Mouse (Mus musculus): ENCODE data around the gene Prg2. TPM values are rescaled to one million over a fixed set of nuclear protein-coding genes. Genes with fewer than 3 reads are reported as not detected.

The Prg2 gene
- total RNA-seq, 2 experiments from 2014 or later, result not detected

DNA sequence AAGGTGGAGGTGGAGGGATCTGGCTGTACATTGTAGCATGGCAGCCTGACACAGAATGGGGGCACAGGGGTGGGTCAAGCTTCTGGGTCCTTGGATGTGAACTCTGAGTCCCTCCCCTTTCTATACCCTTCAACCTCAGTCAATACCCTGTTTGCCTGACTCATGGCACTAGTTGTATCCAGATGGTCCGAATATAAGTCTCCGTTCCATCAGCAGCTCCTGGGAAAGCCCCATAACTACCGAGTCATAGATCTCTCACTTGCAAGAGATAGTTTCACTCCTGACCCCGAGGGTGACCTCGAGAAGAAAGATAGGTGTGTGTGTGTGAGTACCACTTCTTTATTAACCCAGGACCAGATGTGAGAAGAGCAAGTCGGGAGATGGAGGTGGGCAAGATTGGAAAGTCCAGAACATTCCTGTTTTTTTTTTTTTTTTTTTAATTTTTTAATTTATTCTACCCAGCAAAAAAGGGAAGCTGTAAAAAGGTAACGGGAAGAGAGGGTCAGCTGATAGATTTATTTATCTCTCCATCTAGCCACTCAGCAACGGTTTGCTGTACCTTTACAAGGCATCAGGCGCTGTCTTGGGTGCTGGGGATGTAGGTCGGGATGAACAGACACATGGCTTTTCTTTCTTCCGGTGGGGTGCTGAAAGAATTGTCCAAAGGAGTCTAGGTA, 21.5 kb upstream of the Prg2 start:
- intact Hi-C loops (cut with DNase I), result loop anchor here (5.0 kb wide), 2 partner anchors 71 to 91 kb away; partner anchors contain the start of gene Rtn4rl2
- DNase-seq (ENCODE audit: low spot score), result no peak

DNA sequence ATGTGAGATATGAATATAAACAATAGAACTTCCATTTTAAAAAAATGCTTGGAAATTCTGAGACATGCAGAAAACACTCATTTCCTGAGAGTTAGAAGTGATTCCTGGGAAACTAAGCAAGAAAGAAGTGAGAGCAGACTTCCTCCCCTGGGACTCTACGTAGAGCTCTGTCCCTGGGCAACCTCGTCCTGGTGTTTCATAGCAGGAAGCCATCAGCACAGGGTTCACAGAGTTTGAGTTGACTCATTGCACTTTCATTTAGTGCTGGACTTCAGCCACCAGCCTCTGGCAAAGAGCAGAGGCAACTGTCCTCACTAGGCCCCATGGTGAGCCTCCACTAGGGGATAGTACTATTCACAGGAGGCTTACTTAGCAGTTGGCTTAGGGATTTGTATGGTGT, 19.0 kb upstream of the Prg2 start:
- intact Hi-C loops (cut with DNase I), result no loop called here
- DNase-seq (ENCODE audit: low spot score), result peak; percentile 70

DNA sequence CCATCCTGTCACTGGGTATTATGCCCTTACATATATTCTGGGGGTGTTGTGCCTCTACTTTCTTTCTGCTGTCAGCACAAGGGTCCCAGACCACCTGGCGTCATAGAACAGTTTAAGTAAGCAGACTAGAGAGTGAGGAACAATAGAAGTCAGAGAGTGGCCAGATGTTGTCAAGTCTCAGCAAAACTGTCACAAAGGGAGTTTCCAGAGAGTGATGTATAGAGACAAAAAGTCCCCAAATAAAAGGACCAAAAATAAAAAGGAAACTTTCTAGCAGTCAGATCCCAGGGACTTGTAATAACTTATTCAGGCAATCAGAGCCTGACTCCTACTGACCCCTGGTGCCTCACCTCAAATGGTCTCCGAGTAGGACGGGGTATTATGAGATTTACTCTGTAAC, 18.4 kb upstream of the Prg2 start:
- intact Hi-C loops (cut with DNase I), result no loop called here
- DNase-seq (ENCODE audit: low spot score), result no peak

- DNase-seq (ENCODE audit: low spot score), result no peak
- intact Hi-C loops (cut with DNase I), result no loop called here
Observed at GRCm38 (mm10) chr2:84962906-84963507, 17.3 kb upstream of the Prg2 start.

DNA sequence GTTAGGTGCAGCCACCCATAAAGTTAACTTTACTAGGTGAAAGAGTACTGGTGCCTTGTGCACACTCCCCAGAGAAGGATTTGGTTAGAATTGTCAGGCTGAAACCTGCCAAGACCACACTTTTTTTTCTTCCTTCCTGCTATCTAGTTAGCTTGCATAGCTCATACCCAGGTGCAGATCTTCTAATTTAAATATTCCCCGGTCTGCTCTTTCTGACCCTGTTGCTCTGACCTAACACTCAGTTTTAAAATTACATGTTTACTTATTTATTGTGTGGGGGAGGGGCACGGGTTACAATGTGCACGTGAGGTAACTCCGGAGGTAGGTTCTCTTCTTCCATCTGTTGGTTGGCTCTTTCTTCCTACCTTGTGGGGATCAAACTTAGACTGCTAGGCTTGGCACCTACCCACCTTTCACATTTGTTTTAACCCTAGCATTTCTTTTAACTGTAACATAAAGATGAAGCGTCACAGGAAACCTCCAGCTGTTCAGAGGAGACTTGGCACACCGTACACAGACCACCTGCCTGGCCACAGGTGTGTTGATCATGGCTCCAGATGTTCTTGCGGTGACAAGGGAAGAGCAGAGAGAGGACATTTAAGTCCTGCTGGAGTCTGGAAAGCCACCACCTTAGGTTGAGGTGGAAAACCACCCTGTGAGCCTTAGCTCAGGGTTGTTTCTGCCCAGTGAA, 16.0 kb upstream of the Prg2 start:
- DNase-seq (ENCODE audit: low spot score), result no peak
- intact Hi-C loops (cut with DNase I), result no loop called here

DNA sequence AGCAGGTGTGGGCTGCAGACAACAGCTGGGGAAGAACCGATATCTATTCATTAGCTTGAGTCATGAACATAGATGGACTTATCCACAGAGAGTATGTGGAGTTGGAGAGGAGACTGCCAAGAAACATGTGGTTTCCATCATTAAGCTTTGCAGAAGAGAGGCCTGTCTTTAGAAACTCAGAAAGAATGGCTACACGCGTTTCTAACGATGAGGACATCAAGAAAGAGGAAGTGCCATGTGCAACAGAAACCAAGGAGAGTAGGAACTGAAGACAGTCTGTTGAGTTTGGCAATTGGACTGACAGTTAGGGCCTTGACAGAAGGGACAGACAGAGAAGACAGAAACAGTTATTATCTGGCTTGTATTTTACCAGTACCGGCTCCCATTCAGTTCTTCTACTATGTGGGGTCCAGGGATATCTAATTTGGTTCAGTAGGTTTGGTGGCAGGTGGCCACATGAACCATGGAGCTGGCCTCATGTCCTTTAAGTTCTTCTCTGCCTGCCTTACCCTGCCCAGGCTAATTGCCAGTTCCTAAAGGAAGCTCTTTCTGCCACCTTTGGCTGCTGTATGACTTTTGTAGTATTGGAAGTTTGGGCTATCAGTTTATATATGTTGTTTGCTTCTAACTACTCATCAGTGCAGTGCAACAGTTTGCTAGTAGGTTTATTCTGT, 12.8 kb upstream of the Prg2 start:
- no peak for DNase-seq (ENCODE audit: low spot score)
- intact Hi-C loops (cut with DNase I), result no loop called here

GRCm38 (mm10) chr2:84975580-84975979, 4.7 kb upstream of the Prg2 start:
- intact Hi-C loops (cut with DNase I), result no loop called here

GRCm38 (mm10) chr2:84987930-84988329, 7.7 kb downstream of the Prg2 start, which contains the start of gene Prg3:
TSS of gene Prg3 (plus strand) at chr2:84988215.
- no peak for DNase-seq (ENCODE audit: low spot score)
- intact Hi-C loops (cut with DNase I), result no loop called here

More at GRCm38 (mm10) chr2:84975580-84975979, 4.7 kb upstream of the Prg2 start:
- DNase-seq (ENCODE audit: low spot score), result no peak

- no peak for DNase-seq (ENCODE audit: low spot score)
- intact Hi-C loops (cut with DNase I), result no loop called here
Observed at GRCm38 (mm10) chr2:84996376-84996775, 16.1 kb downstream of the Prg2 start.

DNA sequence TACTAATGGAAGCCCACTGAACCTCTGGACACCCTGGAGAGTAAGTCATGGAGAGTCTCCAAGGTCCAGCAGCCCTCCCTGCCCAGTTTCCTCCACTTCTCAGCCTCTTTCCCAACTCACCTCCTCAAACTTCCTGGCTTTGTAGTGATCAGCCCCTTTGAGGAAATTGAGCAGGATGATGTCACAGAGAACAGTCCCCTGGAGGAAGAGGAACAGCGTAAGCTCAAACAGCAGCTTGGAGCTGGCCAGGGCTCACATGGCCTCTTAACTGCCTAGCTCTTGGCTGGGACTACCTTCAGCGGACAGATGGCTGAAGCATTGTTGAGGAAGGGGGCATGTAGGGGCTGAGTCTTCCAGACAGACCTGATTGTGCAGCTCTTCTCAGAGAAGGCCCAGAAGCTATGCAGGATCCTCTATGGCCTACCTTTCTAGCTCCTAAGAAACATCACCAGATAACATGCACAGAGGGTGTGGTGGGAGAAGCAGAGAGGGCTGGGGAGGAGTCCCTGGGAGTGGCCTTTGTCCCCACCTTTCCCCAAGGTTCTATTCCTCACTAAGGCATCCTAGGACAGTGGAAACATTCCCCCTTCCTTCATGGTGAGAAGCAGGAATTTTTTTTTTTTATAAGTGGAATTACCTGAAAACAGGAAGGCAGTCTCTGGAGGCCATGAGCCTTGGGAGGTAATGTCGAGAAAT, 19.4 kb downstream of the Prg2 start:
- no peak for DNase-seq (ENCODE audit: low spot score)
- intact Hi-C loops (cut with DNase I), result no loop called here

GRCm38 (mm10) chr2:85001497-85001896, 21.2 kb downstream of the Prg2 start:
- DNase-seq (ENCODE audit: low spot score), result no peak
- intact Hi-C loops (cut with DNase I), result no loop called here

GRCm38 (mm10) chr2:85002575-85002974, 22.3 kb downstream of the Prg2 start:
- no peak for DNase-seq (ENCODE audit: low spot score)
- intact Hi-C loops (cut with DNase I), result no loop called here

- no peak for DNase-seq (ENCODE audit: low spot score)
- intact Hi-C loops (cut with DNase I), result no loop called here
Observed at GRCm38 (mm10) chr2:85004341-85004740, 24.1 kb downstream of the Prg2 start.

DNA sequence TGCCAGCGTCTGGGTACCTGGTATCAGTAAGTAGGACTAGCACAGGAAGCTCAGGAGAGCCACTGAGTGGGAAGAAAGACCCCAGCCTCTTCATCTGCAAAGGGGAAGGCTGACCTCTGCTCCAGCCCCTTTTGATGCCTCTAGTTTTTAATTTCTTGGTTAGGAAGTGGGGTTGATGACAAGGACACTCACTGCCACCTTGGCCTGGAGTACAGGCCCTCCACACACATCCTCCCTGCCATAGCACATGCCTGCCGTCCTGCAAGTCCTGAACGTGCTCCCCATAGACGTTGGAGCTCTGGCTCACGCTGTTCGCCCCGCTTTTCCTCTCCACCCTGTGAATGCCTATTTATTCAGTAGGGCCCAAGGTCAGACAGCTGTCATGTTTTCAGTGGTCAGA, 26.3 kb downstream of the Prg2 start:
- DNase-seq (ENCODE audit: low spot score), result no peak
- intact Hi-C loops (cut with DNase I), result loop anchor here (2.0 to 5.0 kb wide), 3 partner anchors 50 to 174 kb away; partner anchors contain the start of gene Rtn4rl2

- intact Hi-C loops (cut with DNase I), result loop anchor here (2.0 to 5.0 kb wide), 3 partner anchors 51 to 175 kb away; partner anchors contain the start of gene Rtn4rl2
- no peak for DNase-seq (ENCODE audit: low spot score)
Observed at GRCm38 (mm10) chr2:85007729-85008128, 27.5 kb downstream of the Prg2 start.

GRCm38 (mm10) chr2:85009212-85009611, 29.0 kb downstream of the Prg2 start:
- intact Hi-C loops (cut with DNase I), result loop anchor here (5.0 kb wide), 1 partner anchor 122 kb away; the partner anchor contains the start of gene Rtn4rl2
- DNase-seq (ENCODE audit: low spot score), result no peak

GRCm38 (mm10) chr2:85011906-85012604, 31.8 kb downstream of the Prg2 start:
- intact Hi-C loops (cut with DNase I), result loop anchor here (2.0 kb wide), 1 partner anchor 143 kb away; no protein-coding TSS in a partner anchor

DNA sequence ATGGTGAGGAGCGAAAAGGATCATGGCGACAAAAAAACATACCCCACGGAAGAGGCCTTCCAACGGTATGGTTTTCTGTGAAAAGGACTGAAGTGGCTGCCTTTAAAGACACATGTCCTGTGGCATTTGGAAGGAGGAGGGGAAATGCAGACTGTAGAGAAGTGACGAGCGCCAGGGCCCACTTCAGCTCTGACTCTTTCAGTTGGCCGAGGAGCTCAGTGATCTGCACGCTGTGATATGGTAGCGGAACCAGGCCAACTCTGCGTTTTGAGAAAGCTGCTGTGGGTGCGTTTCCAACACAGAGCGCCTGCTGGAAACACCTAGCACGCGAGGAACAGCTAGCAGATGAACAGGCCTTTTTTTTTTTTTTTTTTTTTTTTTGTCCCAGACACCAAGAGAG, 32.4 kb downstream of the Prg2 start:
- no peak for DNase-seq (ENCODE audit: low spot score)
- intact Hi-C loops (cut with DNase I), result no loop called here

More at GRCm38 (mm10) chr2:85011906-85012604, 31.8 kb downstream of the Prg2 start:
- DNase-seq (ENCODE audit: low spot score), result no peak

All from heart, postnatal 25 days (tissue).